Mouse (Mus musculus) testis, postnatal 10 days (tissue): ENCODE results near the gene Tmem176a.
A peak's percentile ranks its signal among the peaks of the same experiment; 100 is the strongest.

Experiments
- DNase-seq: peaks from one replicate; pipeline ENCODE4 v3.0.0; 2021; ENCODE audit warnings: low spot score

Gene Tmem176a

GRCm38 (mm10) chr6:48842111-48842842 is 1.6 kb downstream of the Tmem176a start:
- DNase-seq = peak; percentile 67

GRCm38 (mm10) chr6:48845086-48845485 is 4.4 kb downstream of the Tmem176a start:
- no peak for DNase-seq

- DNase-seq = peak; percentile 60
These were observed 11.2 kb downstream of the Tmem176a start for GRCm38 (mm10) chr6:48851820-48852491.

DNA sequence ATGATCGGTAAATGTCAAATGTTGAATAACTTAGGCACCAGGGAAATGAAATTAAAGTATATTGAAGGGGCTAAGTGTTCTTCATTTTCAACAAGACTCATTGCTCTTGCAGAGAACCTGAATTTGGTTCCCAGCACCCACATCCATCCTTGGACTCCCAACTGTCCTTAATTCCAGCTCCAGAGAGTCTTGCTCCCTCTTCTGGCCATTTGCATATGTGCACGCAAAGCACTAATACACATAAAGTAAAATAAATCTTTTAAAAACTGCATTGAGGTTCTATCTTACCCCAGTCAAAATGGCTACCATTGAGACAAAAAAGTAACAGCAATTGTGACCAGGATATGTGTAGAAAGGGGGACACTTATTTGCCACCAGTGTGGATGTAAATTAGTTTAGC is 13.4 kb downstream of the Tmem176a start:
- no peak for DNase-seq

GRCm38 (mm10) chr6:48857613-48858302 is 17.0 kb downstream of the Tmem176a start:
- DNase-seq = no peak

GRCm38 (mm10) chr6:48860130-48860815 is 19.6 kb downstream of the Tmem176a start:
- DNase-seq = peak; percentile 86

- no peak for DNase-seq
These were observed 20.1 kb downstream of the Tmem176a start for GRCm38 (mm10) chr6:48860851-48861250.

DNA sequence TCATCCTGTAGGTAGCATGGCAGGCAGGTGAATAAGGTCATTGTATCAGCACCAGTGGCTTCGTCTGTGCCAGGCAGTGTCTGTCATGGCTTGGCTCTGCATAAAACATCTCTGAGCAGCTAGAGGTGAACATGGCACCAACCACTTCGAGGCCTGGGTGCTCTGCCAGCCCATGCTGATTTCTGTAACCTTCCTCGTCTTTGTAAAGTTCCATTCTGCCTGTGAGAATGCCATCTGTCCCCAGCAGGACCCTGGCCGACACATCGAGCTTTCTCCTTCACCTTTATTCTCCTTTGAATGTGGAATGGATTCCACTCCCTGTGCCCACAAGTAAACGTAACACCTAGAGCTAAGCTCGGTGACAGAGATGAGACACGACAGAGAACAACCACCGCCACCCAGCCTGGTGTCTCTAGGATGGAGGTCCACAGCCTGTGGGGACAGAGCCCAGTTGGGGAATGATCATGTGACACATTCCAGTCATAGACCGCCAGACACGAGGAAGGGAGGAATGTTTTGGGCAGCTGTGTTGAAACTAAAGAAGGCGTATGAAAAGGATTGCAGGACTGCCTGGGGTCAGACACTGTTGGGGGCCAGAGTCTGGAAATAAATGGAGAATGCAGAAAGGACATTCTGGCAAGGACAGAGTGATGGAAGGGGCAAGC is 21.0 kb downstream of the Tmem176a start:
- DNase-seq = peak; percentile 26

GRCm38 (mm10) chr6:48862816-48863215 is 22.1 kb downstream of the Tmem176a start:
- DNase-seq = peak; percentile 30

- peak; percentile 23 for DNase-seq
These were observed 22.8 kb downstream of the Tmem176a start for GRCm38 (mm10) chr6:48863488-48863887.

DNA sequence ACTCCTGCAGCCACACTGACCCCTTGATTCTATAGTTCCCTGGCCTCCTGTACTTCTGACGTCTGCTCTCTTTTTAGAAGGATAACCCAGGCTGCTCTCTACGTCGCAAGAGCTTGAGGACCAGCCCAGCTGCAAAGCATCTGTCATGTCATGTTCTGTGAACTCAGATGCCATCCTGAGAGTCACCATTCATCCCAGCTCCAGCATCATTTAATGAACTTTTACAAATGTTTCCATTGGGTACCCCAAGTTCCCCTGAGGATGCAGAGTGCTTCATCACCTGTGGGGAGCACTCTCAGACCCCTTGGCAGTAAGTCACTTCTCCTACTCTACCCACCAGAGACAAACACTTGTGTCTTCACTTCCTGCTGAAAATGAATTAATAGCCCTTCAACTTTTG is 23.5 kb downstream of the Tmem176a start:
- DNase-seq = peak; percentile 19

DNA sequence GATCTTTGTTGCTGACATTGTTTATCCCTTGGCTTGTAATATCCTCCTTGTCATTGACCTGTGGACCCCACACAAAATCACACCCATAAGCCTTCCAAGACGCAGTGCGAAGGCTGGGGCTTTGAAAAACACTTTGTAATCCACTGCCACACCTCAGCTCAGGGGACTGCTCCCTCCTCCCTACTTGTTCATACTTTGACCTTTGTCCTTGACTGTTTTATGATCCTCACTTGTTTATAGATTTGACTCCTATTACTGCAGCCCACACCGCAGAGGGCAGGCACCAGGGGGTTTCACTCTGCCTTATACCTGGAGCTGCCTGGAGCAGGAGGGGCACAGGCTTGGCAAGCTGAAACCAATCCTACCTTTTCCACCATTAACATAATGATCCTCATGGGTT is 24.0 kb downstream of the Tmem176a start:
- DNase-seq = peak; percentile 16

- DNase-seq = peak; percentile 7
These were observed 24.5 kb downstream of the Tmem176a start for GRCm38 (mm10) chr6:48865152-48865745.

- peak; percentile 1 for DNase-seq
These were observed 25.7 kb downstream of the Tmem176a start for GRCm38 (mm10) chr6:48866355-48866950.

GRCm38 (mm10) chr6:48867158-48867557 is 26.4 kb downstream of the Tmem176a start:
- DNase-seq = peak; percentile 25

DNA sequence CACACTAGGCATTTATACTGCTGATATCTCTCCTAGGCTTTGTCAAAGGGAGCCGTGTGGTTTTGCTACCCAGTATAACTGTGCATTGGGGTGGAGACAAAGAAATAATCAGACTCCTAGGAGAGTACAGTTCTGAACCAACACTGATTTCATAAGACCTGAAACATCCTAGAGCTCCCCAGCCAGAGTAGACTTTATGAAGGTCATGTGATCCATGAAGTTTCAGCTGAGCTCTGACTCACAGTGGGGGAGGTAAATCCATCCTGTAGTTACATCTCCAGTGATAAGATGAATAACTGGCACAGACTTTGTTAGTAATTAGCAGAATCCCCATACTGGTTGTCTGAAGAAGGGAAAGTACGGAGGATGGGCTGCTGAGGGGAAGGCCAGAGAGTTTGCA is 29.1 kb downstream of the Tmem176a start:
- DNase-seq = no peak

DNA sequence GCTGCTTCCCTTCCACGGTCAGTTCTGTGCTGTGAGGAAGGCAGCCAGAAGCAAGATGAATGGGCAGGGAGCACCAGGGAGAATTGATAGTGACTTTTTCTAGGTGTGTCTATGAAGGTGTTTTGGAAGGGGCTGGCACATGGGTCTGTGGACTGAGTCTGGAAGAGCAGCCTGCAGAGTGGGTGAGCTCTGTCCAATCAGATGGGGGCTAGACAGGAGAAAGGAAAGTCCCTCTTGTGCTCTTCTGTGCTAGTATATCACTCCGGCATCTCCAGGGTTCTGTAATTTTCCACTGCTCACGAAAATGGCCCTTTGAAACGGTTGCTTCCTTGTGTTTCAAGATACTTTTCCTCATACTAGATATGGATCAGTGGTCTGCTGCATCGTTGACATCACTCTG is 31.9 kb downstream of the Tmem176a start, which contains the start of gene Aoc1:
Aoc1 (plus strand) TSS at position 301 of the 400 bp plus-strand sequence.
- no peak for DNase-seq

DNA sequence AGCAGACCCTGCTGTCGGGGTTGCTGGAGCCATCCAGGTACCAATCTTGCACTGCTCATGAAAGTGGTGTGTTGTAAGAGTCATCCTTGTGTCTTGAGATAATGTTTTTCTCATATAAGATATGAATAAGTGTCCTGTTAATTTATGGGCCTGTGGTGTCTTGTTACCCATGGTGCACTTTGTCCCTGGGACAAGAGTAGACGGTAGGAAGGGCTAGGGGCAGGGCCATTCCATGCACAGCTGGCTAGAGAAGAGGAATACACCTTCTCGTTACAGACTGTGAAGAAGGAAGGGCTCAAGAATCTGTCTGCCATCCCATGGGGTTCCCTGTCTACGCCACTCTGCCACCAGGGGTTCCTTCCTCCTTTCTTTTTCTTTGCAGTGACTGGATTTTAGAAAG is 33.9 kb downstream of the Tmem176a start:
- no peak for DNase-seq

- DNase-seq = no peak
These were observed 34.8 kb downstream of the Tmem176a start for GRCm38 (mm10) chr6:48875515-48875914.

- DNase-seq = no peak
These were observed 35.9 kb downstream of the Tmem176a start for GRCm38 (mm10) chr6:48876510-48877135.
